Mouse (Mus musculus): ENCODE measurements around the gene Itga2. TPM values are rescaled to one million over a fixed set of nuclear protein-coding genes. Genes with fewer than 3 reads are reported as not detected.

The Itga2 gene
- total and polyA plus RNA-seq, 3 experiments: under 0.01 TPM; not detected in 2

- H3K9ac ChIP-seq (ENCODE audit: control insufficient read depth, low read depth, low read length, poor library complexity, severe bottlenecking): no peak overlapping the region
- no peak for TF ChIP-seq CTCF (IDR thresholded peaks at IDR 0.05 in 2 of 3, conservative IDR thresholded peaks at IDR 0.05 in 1 of 3; ENCODE audit: control insufficient read depth in 1 of 3, insufficient read depth in 1 of 3, low read depth in 2 of 3, low read length in 3 of 3, poor library complexity in 1 of 3, severe bottlenecking in 1 of 3)
- TF ChIP-seq E2F4 (IDR thresholded peaks at IDR 0.05; ENCODE audit: borderline replicate concordance, low read depth, low read length): no peak
- no peak for TF ChIP-seq MXI1 (IDR thresholded peaks at IDR 0.05; ENCODE audit: low read depth, low read length)
- no peak for TF ChIP-seq ZNF384 (IDR thresholded peaks at IDR 0.05; ENCODE audit: low read depth, low read length)
- no peak for TF ChIP-seq ZKSCAN1 (IDR thresholded peaks at IDR 0.05; ENCODE audit: low read depth, low read length)
- TF ChIP-seq SMC3 (IDR thresholded peaks at IDR 0.05; ENCODE audit: low read depth, low read length): no peak
- no peak for TF ChIP-seq KAT2A (conservative IDR thresholded peaks at IDR 0.05; ENCODE audit: low read depth, low read length)
- no peak for TF ChIP-seq GATA1 (IDR thresholded peaks at IDR 0.05; ENCODE audit: low read depth, low read length)
- TF ChIP-seq UBTF (IDR thresholded peaks at IDR 0.05; ENCODE audit: borderline replicate concordance, insufficient read depth, low read depth, low read length): no peak
- TF ChIP-seq CHD2 (IDR thresholded peaks at IDR 0.05; ENCODE audit: low read length): no peak
These were observed 86.1 kb downstream of the Itga2 start for GRCm38 (mm10) chr13:114845804-114846203.

GRCm38 (mm10) chr13:114843318-114843717 lies 88.6 kb downstream of the Itga2 start:
- no peak overlapping the region for H3K9ac ChIP-seq (ENCODE audit: control insufficient read depth, low read depth, low read length, poor library complexity, severe bottlenecking)
- no peak for DNase-seq (ENCODE audit: low read depth, low spot score)
- no peaks in the 10 kb centered on the region for H3K27me3 ChIP-seq (ENCODE audit: control insufficient read depth in 1 of 2, insufficient read depth in 2 of 2, low read length in 2 of 2)
- peaks cover 0 to 2% of the 10 kb centered on the region in 2 experiments; a peak in 1 of 4 replicates for H3K36me3 ChIP-seq (ENCODE audit: control insufficient read depth in 1 of 2, insufficient read depth in 2 of 2, low read length in 2 of 2)
- H3K79me2 ChIP-seq (ENCODE audit: control insufficient read depth, insufficient read depth, low read length, poor library complexity): no peaks in the 10 kb centered on the region
- no peak overlapping the region for H3K4me3 ChIP-seq (ENCODE audit: control insufficient read depth in 1 of 2, insufficient read depth in 1 of 2, low read depth in 2 of 2, low read length in 2 of 2)
- H3K4me1 ChIP-seq (ENCODE audit: control insufficient read depth in 1 of 2, insufficient read depth in 2 of 2, low read length in 2 of 2): peaks cover 0 to 3% of the 10 kb centered on the region in 2 experiments; a peak in 1 of 4 replicates
- no peak overlapping the region for H3K27ac ChIP-seq (ENCODE audit: control insufficient read depth, low read depth, low read length)
- no peaks in the 10 kb centered on the region for H3K9me3 ChIP-seq (replicated peaks; ENCODE audit: insufficient read depth, low read length)
- TF ChIP-seq MYB (IDR thresholded peaks at IDR 0.05; ENCODE audit: low read depth, low read length) (no peak), ETS1 (IDR thresholded peaks at IDR 0.05; ENCODE audit: low read depth, low read length) (no peak), CHD2 (IDR thresholded peaks at IDR 0.05; ENCODE audit: low read length) (no peak), TBP (IDR thresholded peaks at IDR 0.05; ENCODE audit: low read depth, low read length) (no peak), MAX (IDR thresholded peaks at IDR 0.05; ENCODE audit: low read length) (no peak), CHD1 (IDR thresholded peaks at IDR 0.05; ENCODE audit: low read depth, low read length) (no peak), POLR2AphosphoS2 (IDR thresholded peaks at IDR 0.05; ENCODE audit: low read length) (no peak), SIN3A (IDR thresholded peaks at IDR 0.05; ENCODE audit: low read length) (no peak), RAD21 (IDR thresholded peaks at IDR 0.05; ENCODE audit: low read depth, low read length) (no peak), MXI1 (IDR thresholded peaks at IDR 0.05; ENCODE audit: low read depth, low read length) (no peak), POLR2A (IDR thresholded peaks at IDR 0.05; ENCODE audit: control insufficient read depth in 1 of 2, insufficient read depth in 1 of 2, low read depth in 1 of 2, low read length in 2 of 2, poor library complexity in 1 of 2) (no peak), ELF1 (IDR thresholded peaks at IDR 0.05; ENCODE audit: low read depth, low read length) (no peak), MAFK (IDR thresholded peaks at IDR 0.05; ENCODE audit: borderline replicate concordance, low read depth, low read length) (no peak), ZC3H11A (IDR thresholded peaks at IDR 0.05; ENCODE audit: low read depth, low read length) (no peak), RCOR1 (IDR thresholded peaks at IDR 0.05; ENCODE audit: low read depth, low read length) (no peak)

More at GRCm38 (mm10) chr13:114845804-114846203, 86.1 kb downstream of the Itga2 start:
- Histone ChIP-seq H3K27ac (ENCODE audit: control insufficient read depth, low read depth, low read length) (no peak overlapping the region), H3K27me3 (ENCODE audit: control insufficient read depth in 1 of 2, insufficient read depth in 2 of 2, low read length in 2 of 2) (no peaks in the 10 kb centered on the region; a peak in 2 of 4 replicates), H3K4me3 (ENCODE audit: control insufficient read depth in 1 of 2, insufficient read depth in 1 of 2, low read depth in 2 of 2, low read length in 2 of 2) (no peak overlapping the region), H3K4me1 (ENCODE audit: control insufficient read depth in 1 of 2, insufficient read depth in 2 of 2, low read length in 2 of 2) (peaks cover 0 to 3% of the 10 kb centered on the region in 2 experiments; a peak in 1 of 4 replicates), H3K36me3 (ENCODE audit: control insufficient read depth in 1 of 2, insufficient read depth in 2 of 2, low read length in 2 of 2) (peaks cover 0 to 2% of the 10 kb centered on the region in 2 experiments; a peak in 1 of 4 replicates), H3K9me3 (replicated peaks; ENCODE audit: insufficient read depth, low read length) (no peaks in the 10 kb centered on the region), H3K79me2 (ENCODE audit: control insufficient read depth, insufficient read depth, low read length, poor library complexity) (no peaks in the 10 kb centered on the region)
- DNase-seq (ENCODE audit: low read depth, low spot score): peak; percentile 12

Measured in MEL (cell line).